Mouse (Mus musculus) MEL (cell line): ENCODE results near the gene Ffar2. TPM values are rescaled to one million over a fixed set of nuclear protein-coding genes. Genes with fewer than 3 reads are reported as not detected.

Experiments used
- DNase-seq: peaks from one replicate; pipeline ENCODE4 v3.0.0; 2011; ENCODE audit warnings: low read depth, low spot score
- H3K27ac ChIP-seq: 2 replicates; pipeline ENCODE4 v1.5.1; 2012; ENCODE audit warnings: low read depth, mild to moderate bottlenecking, control low read depth, low read length, moderate library complexity; ENCODE audit not compliant: control insufficient read depth
- H3K27me3 ChIP-seq, 2 experiments: fragments of 150-350 bp in 1 of 2; sonication (generic) in 1 of 2; 2 replicates each; pipeline ENCODE4 v1.6.1; 2012; ENCODE audit warnings: low read length in 2 of 2, mild to moderate bottlenecking in 2 of 2, improper control_type of control experiment in 1 of 2, moderate library complexity in 1 of 2; ENCODE audit not compliant: insufficient read depth in 2 of 2, control insufficient read depth in 1 of 2
- H3K36me3 ChIP-seq, 2 experiments: 2 replicates each; pipeline ENCODE4 v1.6.1; 2012 to 2014; ENCODE audit warnings: low read length in 2 of 2, improper control_type of control experiment in 1 of 2, inconsistent platforms in 1 of 2, mild to moderate bottlenecking in 1 of 2; ENCODE audit not compliant: insufficient read depth in 2 of 2, control insufficient read depth in 1 of 2
- H3K4me1 ChIP-seq, 2 experiments: fragments of 150-350 bp in 1 of 2; sonication (generic) in 1 of 2; 2 replicates each; pipeline ENCODE4 v1.6.1; 2012; ENCODE audit warnings: low read length in 2 of 2, improper control_type of control experiment in 1 of 2, mild to moderate bottlenecking in 1 of 2; ENCODE audit not compliant: insufficient read depth in 2 of 2, control insufficient read depth in 1 of 2
- H3K4me3 ChIP-seq, 2 experiments: fragments of 150-350 bp in 1 of 2; sonication (generic) in 1 of 2; 2 replicates each; pipeline ENCODE4 v1.5.1; 2012; ENCODE audit warnings: low read depth in 2 of 2, low read length in 2 of 2, mild to moderate bottlenecking in 2 of 2, moderate library complexity in 2 of 2, control low read depth in 1 of 2, improper control_type of control experiment in 1 of 2; ENCODE audit not compliant: control insufficient read depth in 1 of 2, insufficient read depth in 1 of 2
- H3K79me2 ChIP-seq: 2 replicates; pipeline ENCODE4 v1.6.1; 2012; ENCODE audit warnings: mild to moderate bottlenecking, low read length, moderate library complexity; ENCODE audit not compliant: control insufficient read depth, poor library complexity, insufficient read depth
- H3K9ac ChIP-seq: 2 replicates; pipeline ENCODE4 v1.6.1; 2012; ENCODE audit warnings: low read depth, mild to moderate bottlenecking, control low read depth, low read length, moderate library complexity; ENCODE audit not compliant: control insufficient read depth, poor library complexity, severe bottlenecking
- H3K9me3 ChIP-seq: fragments of 150-350 bp; sonication (generic); replicated peaks from 2 replicates; pipeline ENCODE4 v1.6.1; 2012; ENCODE audit warnings: mild to moderate bottlenecking, low read length, improper control_type of control experiment, moderate library complexity; ENCODE audit not compliant: insufficient read depth
- CHD1 ChIP-seq: IDR thresholded peaks from 2 replicates; pipeline ENCODE4 v1.6.1; 2012; ENCODE audit warnings: low read depth, mild to moderate bottlenecking, inconsistent platforms, low read length, improper control_type of control experiment
- CTCF ChIP-seq, 3 experiments: IDR thresholded peaks in 2 of 3; conservative IDR thresholded peaks in 1 of 3; 2 replicates each; pipeline ENCODE4 v1.5.1; 2011 to 2012; ENCODE audit warnings: low read length in 3 of 3, low read depth in 2 of 3, mild to moderate bottlenecking in 2 of 3, improper control_type of control experiment in 1 of 3, inconsistent platforms in 1 of 3, mixed read lengths in 1 of 3, moderate library complexity in 1 of 3; ENCODE audit not compliant: control insufficient read depth in 1 of 3, insufficient read depth in 1 of 3, poor library complexity in 1 of 3, severe bottlenecking in 1 of 3
- E2F4 ChIP-seq: IDR thresholded peaks from 2 replicates; pipeline ENCODE4 v1.6.1; 2011; ENCODE audit warnings: low read depth, low read length, improper control_type of control experiment, borderline replicate concordance
- JUND ChIP-seq: IDR thresholded peaks from 2 replicates; pipeline ENCODE4 v1.6.1; 2011; ENCODE audit warnings: low read depth, mild to moderate bottlenecking, improper control_type of control experiment, low read length
- MAX ChIP-seq: IDR thresholded peaks from 2 replicates; pipeline ENCODE4 v1.6.1; 2011; ENCODE audit warnings: low read length, improper control_type of control experiment
- MYB ChIP-seq: IDR thresholded peaks from 2 replicates; pipeline ENCODE4 v1.6.1; 2011; ENCODE audit warnings: mild to moderate bottlenecking, low read depth, low read length, improper control_type of control experiment
- MYC ChIP-seq: IDR thresholded peaks from 2 replicates; pipeline ENCODE4 v1.6.1; 2011; ENCODE audit warnings: low read depth, mild to moderate bottlenecking, low read length, improper control_type of control experiment, moderate library complexity
- NRF1 ChIP-seq: IDR thresholded peaks from 2 replicates; pipeline ENCODE4 v1.6.1; 2014; ENCODE audit warnings: low read depth, mild to moderate bottlenecking, inconsistent platforms, low read length, improper control_type of control experiment, moderate library complexity; ENCODE audit not compliant: poor library complexity, insufficient read depth, severe bottlenecking
- RAD21 ChIP-seq: IDR thresholded peaks from 2 replicates; pipeline ENCODE4 v1.6.1; 2011; ENCODE audit warnings: mild to moderate bottlenecking, low read depth, low read length, improper control_type of control experiment
- RCOR1 ChIP-seq: IDR thresholded peaks from 2 replicates; pipeline ENCODE4 v1.6.1; 2012; ENCODE audit warnings: low read depth, mild to moderate bottlenecking, inconsistent platforms, low read length, improper control_type of control experiment
- SIN3A ChIP-seq: IDR thresholded peaks from 2 replicates; pipeline ENCODE4 v1.6.1; 2012; ENCODE audit warnings: low read length, improper control_type of control experiment, inconsistent platforms
- SMC3 ChIP-seq: IDR thresholded peaks from 2 replicates; pipeline ENCODE4 v1.6.1; 2011; ENCODE audit warnings: low read depth, low read length, improper control_type of control experiment
- TCF12 ChIP-seq: IDR thresholded peaks from 2 replicates; pipeline ENCODE4 v1.6.1; 2014; ENCODE audit warnings: low read depth, mild to moderate bottlenecking, inconsistent platforms, low read length, improper control_type of control experiment, moderate library complexity
- USF2 ChIP-seq, 2 experiments: IDR thresholded peaks; 2 replicates each; pipeline ENCODE4 v1.6.1; 2011 to 2012; ENCODE audit warnings: improper control_type of control experiment in 2 of 2, low read length in 2 of 2, borderline replicate concordance in 1 of 2, inconsistent platforms in 1 of 2, low read depth in 1 of 2, mild to moderate bottlenecking in 1 of 2; ENCODE audit not compliant: insufficient read depth in 1 of 2
- polyA plus RNA-seq, 2 experiments: library from polyadenylated mRNA; stranded (reverse) in 1 of 2; unstranded in 1 of 2; fragments of >175 nt in 1 of 2; fragments of >200 nt in 1 of 2; gene quantifications; 2 replicates each; pipeline versions ENCODE4 v1.2.1 to v1.2.4; 2012; ENCODE audit warnings: low replicate concordance in 2 of 2, low read depth in 1 of 2; ENCODE audit not compliant: insufficient read length in 2 of 2, insufficient read depth in 1 of 2, missing spikeins in 1 of 2
- total RNA-seq: library from RNA; depleted of rRNA; stranded (reverse); fragments of 300-350 nt; gene quantifications from 2 replicates; pipeline ENCODE4 v1.2.3, GENCODE M21; 2012

Gene Ffar2
- total and polyA plus RNA-seq, 3 experiments, result 0.04 TPM; not detected in 2

GRCm38 (mm10) chr7:30803256-30803655, 20.3 kb downstream of the Ffar2 start:
- Histone ChIP-seq H3K4me3 (no peak overlapping the region), H3K36me3 (no peaks in the 10 kb centered on the region), H3K27ac (no peak overlapping the region), H3K79me2 (no peaks in the 10 kb centered on the region), H3K27me3 (peaks cover 0 to 4% of the 10 kb centered on the region in 2 experiments; a peak in 2 of 4 replicates), H3K9ac (no peak overlapping the region), H3K9me3 (no peaks in the 10 kb centered on the region), H3K4me1 (no peaks in the 10 kb centered on the region; a peak in 1 of 4 replicates)
- DNase-seq, result peak; percentile 22
- TF ChIP-seq USF2 (IDR thresholded peaks at IDR 0.05; ENCODE audit: borderline replicate concordance in 1 of 2, insufficient read depth in 1 of 2, low read depth in 1 of 2, low read length in 2 of 2) (no peak), MYC (no peak), NRF1 (no peak), CTCF (IDR thresholded peaks at IDR 0.05 in 2 of 3, conservative IDR thresholded peaks at IDR 0.05 in 1 of 3; ENCODE audit: control insufficient read depth in 1 of 3, insufficient read depth in 1 of 3, low read depth in 2 of 3, low read length in 3 of 3, poor library complexity in 1 of 3, severe bottlenecking in 1 of 3) (peak in 1 of 3 experiments; percentile 17; a peak in 1 of 6 replicates), RAD21 (peak; percentile 8), JUND (no peak), SMC3 (no peak), SIN3A (no peak), E2F4 (no peak), TCF12 (no peak)

GRCm38 (mm10) chr7:30800653-30801052, 22.9 kb downstream of the Ffar2 start:
- H3K4me1 ChIP-seq, result no peaks in the 10 kb centered on the region; a peak in 1 of 4 replicates
- peaks cover 0 to 4% of the 10 kb centered on the region in 2 experiments; a peak in 2 of 4 replicates for H3K27me3 ChIP-seq
- H3K9me3 ChIP-seq, result no peaks in the 10 kb centered on the region
- H3K9ac ChIP-seq, result no peak overlapping the region
- H3K79me2 ChIP-seq, result no peaks in the 10 kb centered on the region
- H3K4me3 ChIP-seq, result no peak overlapping the region
- no peak overlapping the region for H3K27ac ChIP-seq
- H3K36me3 ChIP-seq, result no peaks in the 10 kb centered on the region
- peak; percentile 37 for DNase-seq
- TF ChIP-seq CTCF (IDR thresholded peaks at IDR 0.05 in 2 of 3, conservative IDR thresholded peaks at IDR 0.05 in 1 of 3; ENCODE audit: control insufficient read depth in 1 of 3, insufficient read depth in 1 of 3, low read depth in 2 of 3, low read length in 3 of 3, poor library complexity in 1 of 3, severe bottlenecking in 1 of 3) (peak; percentile 39 to 44 (median 40); a peak in 5 of 6 replicates), RAD21 (peak; percentile 34), RCOR1 (no peak), MYC (no peak), MAX (no peak), MYB (no peak), SMC3 (peak; percentile 17; the same call in 1 of the 2 replicates), CHD1 (no peak)
